Mouse (Mus musculus) hindbrain, postnatal 0 days (tissue): Measurements from ENCODE around the gene Tex36. TPM values are rescaled to one million over a fixed set of nuclear protein-coding genes. Genes with fewer than 3 reads are reported as not detected.

Source experiments
- ATAC-seq: fragments of 200-750 bp; cut with Nextera tagmentation; 2 replicates; pipeline ENCODE4 v1.8.0; 2017; ENCODE audit warnings: mild to moderate bottlenecking, moderate TSS enrichment, moderate library complexity
- DNase-seq: peaks from one replicate; pipeline ENCODE4 v3.0.0-alpha.2; 2015; ENCODE audit warnings: low spot score
- H3K27ac ChIP-seq: fragments of 300-500 bp; sonication (generic); 2 replicates; pipeline ENCODE4 v1.5.1; 2014; ENCODE audit warnings: mild to moderate bottlenecking
- H3K27me3 ChIP-seq: fragments of 300-500 bp; sonication (generic); 2 replicates; pipeline ENCODE4 v1.6.1; 2014; ENCODE audit warnings: low read length, mixed read lengths; ENCODE audit not compliant: insufficient read depth
- H3K36me3 ChIP-seq: fragments of 300-500 bp; sonication (generic); 2 replicates; pipeline ENCODE4 v1.6.1; 2014; ENCODE audit warnings: low read length, mixed read lengths; ENCODE audit not compliant: insufficient read depth
- H3K4me1 ChIP-seq: fragments of 300-500 bp; sonication (generic); 2 replicates; pipeline ENCODE4 v1.6.1; 2014; ENCODE audit warnings: antibody characterized with exemption, low read length, mixed read lengths; ENCODE audit not compliant: insufficient read depth
- H3K4me2 ChIP-seq: fragments of 300-500 bp; sonication (generic); 2 replicates; pipeline ENCODE4 v1.6.1; 2014; ENCODE audit warnings: low read depth, mild to moderate bottlenecking, low read length, moderate library complexity, mixed read lengths
- H3K4me3 ChIP-seq: fragments of 300-500 bp; sonication (generic); 2 replicates; pipeline ENCODE4 v1.5.1; 2014; ENCODE audit warnings: low read length
- H3K9ac ChIP-seq: fragments of 300-500 bp; sonication (generic); replicated peaks from 2 replicates; pipeline ENCODE4 v1.6.1; 2014; ENCODE audit warnings: mild to moderate bottlenecking, low read length, moderate library complexity, mixed read lengths
- H3K9me3 ChIP-seq: fragments of 300-500 bp; sonication (generic); 2 replicates; pipeline ENCODE4 v1.6.1; 2016; ENCODE audit warnings: low read length, mixed read lengths
- CTCF ChIP-seq: IDR thresholded peaks from 2 replicates; pipeline ENCODE4 v1.5.1; 2016; ENCODE audit warnings: antibody characterized with exemption, control low read depth, low read depth
- WGBS: fragments of 180-500 bp; shearing (Covaris S2); extraction: QIAGEN DNeasy Blood & Tissue Kit; methylation state at CpG from one replicate; pipeline ENCODE4 v1.1.7; 2014; 5-methylcytosine and 5-hydroxymethylcytosine counted together
- polyA plus RNA-seq: library from polyadenylated mRNA; unstranded; fragments of >200 nt; fragmentation: Nextera tagmentation; extraction: Ambion mirVana; gene quantifications from 2 replicates; pipeline ENCODE4 v1.2.1, GENCODE M21; 2015
- total RNA-seq: library from RNA; depleted of rRNA; stranded (reverse); fragments of >200 nt; gene quantifications from 2 replicates; pipeline ENCODE4 v1.2.3, GENCODE M21; 2014

Gene Tex36
- total and polyA plus RNA-seq, 2 experiments from 2014 or later = not detected

GRCm38 (mm10) chr7:133612981-133613380, 11.0 kb upstream of the Tex36 start:
- WGBS = 85% methylated on average over 2 of the region's 2 CpGs
- Histone ChIP-seq H3K27ac (no peak overlapping the region), H3K9ac (no peak overlapping the region), H3K27me3 (no peaks in the 10 kb centered on the region), H3K4me3 (no peak overlapping the region), H3K36me3 (no peaks in the 10 kb centered on the region), H3K4me1 (peaks cover 4% of the 10 kb centered on the region), H3K4me2 (no peak overlapping the region), H3K9me3 (no peaks in the 10 kb centered on the region)
- ATAC-seq (no peak), DNase-seq (no peak)
- TF ChIP-seq CTCF = no peak

GRCm38 (mm10) chr7:133609585-133609984, 7.6 kb upstream of the Tex36 start:
- 0 out of 2 replicates have a peak overlapping the region, but pooled peaks have one; percentile 30 for H3K4me2 ChIP-seq
- H3K27ac ChIP-seq = peak overlapping the region; percentile 62; the same call in 1 of the 2 replicates
- WGBS = 51% methylated on average over 8 of the region's 8 CpGs

GRCm38 (mm10) chr7:133608631-133609340, 6.8 kb upstream of the Tex36 start:
- H3K4me2 ChIP-seq = peak overlapping the region; percentile 30; the same call in 1 of the 2 replicates
- peaks cover 12% of the 10 kb centered on the region for H3K4me1 ChIP-seq
- no peak overlapping the region for H3K4me3 ChIP-seq
- peak overlapping the region; percentile 62 for H3K27ac ChIP-seq
- no peak overlapping the region for H3K9ac ChIP-seq
- no peaks in the 10 kb centered on the region for H3K9me3 ChIP-seq
- no peaks in the 10 kb centered on the region for H3K36me3 ChIP-seq
- TF ChIP-seq CTCF = no peak
- DNase-seq (peak; percentile 39), ATAC-seq (no peak)
- H3K27me3 ChIP-seq = no peaks in the 10 kb centered on the region
- 37% methylated on average over 13 of the region's 13 CpGs for WGBS

More at GRCm38 (mm10) chr7:133609585-133609984, 7.6 kb upstream of the Tex36 start:
- DNase-seq = peak; percentile 75
- Histone ChIP-seq H3K27me3 (no peaks in the 10 kb centered on the region), H3K9me3 (no peaks in the 10 kb centered on the region), H3K4me3 (no peak overlapping the region), H3K9ac (no peak overlapping the region), H3K4me1 (peaks cover 12% of the 10 kb centered on the region), H3K36me3 (no peaks in the 10 kb centered on the region)
- no peak for TF ChIP-seq CTCF
- ATAC-seq = 0 out of 2 replicates have a peak, but pooled peaks have one; percentile 58

GRCm38 (mm10) chr7:133607883-133608575, 6.1 kb upstream of the Tex36 start:
- peak; percentile 30 for DNase-seq
- TF ChIP-seq CTCF = no peak
- WGBS = 52% methylated on average over 13 of the region's 13 CpGs
- peak overlapping the region; percentile 62 for H3K27ac ChIP-seq
- peaks cover 12% of the 10 kb centered on the region for H3K4me1 ChIP-seq
- peak overlapping the region; percentile 30; the same call in 1 of the 2 replicates for H3K4me2 ChIP-seq
- H3K9ac ChIP-seq = no peak overlapping the region
- no peaks in the 10 kb centered on the region for H3K27me3 ChIP-seq
- peak; percentile 38; the same call in 1 of the 2 replicates for ATAC-seq
- H3K4me3 ChIP-seq = no peak overlapping the region
- no peaks in the 10 kb centered on the region for H3K36me3 ChIP-seq
- H3K9me3 ChIP-seq = no peaks in the 10 kb centered on the region

GRCm38 (mm10) chr7:133607331-133607730, 5.4 kb upstream of the Tex36 start:
- Histone ChIP-seq H3K9me3 (no peaks in the 10 kb centered on the region), H3K27ac (no peak overlapping the region), H3K36me3 (no peaks in the 10 kb centered on the region), H3K9ac (no peak overlapping the region), H3K27me3 (no peaks in the 10 kb centered on the region), H3K4me3 (no peak overlapping the region), H3K4me2 (no peak overlapping the region), H3K4me1 (peaks cover 12% of the 10 kb centered on the region)
- peak; percentile 34 for DNase-seq
- ATAC-seq = no peak
- no peak for TF ChIP-seq CTCF
- WGBS = 41% methylated on average over 5 of the region's 5 CpGs

- WGBS = 87% methylated on average over 13 of the region's 13 CpGs
- Histone ChIP-seq H3K27ac (no peak overlapping the region), H3K9ac (no peak overlapping the region), H3K4me3 (no peak overlapping the region), H3K9me3 (no peaks in the 10 kb centered on the region), H3K36me3 (no peaks in the 10 kb centered on the region), H3K27me3 (no peaks in the 10 kb centered on the region), H3K4me1 (peaks cover 12% of the 10 kb centered on the region), H3K4me2 (no peak overlapping the region)
- ATAC-seq (no peak), DNase-seq (no peak)
- no peak for TF ChIP-seq CTCF
Observed at GRCm38 (mm10) chr7:133604427-133605081, 2.6 kb upstream of the Tex36 start.
